Mouse (Mus musculus) heart, adult 2 months (tissue): ENCODE data around the gene Faap100.

Source experiments
- CTCF ChIP-seq: fragments of 200-600 bp; IDR thresholded peaks from 2 replicates; pipeline ENCODE4 v1.8.1; 2022; ENCODE audit warnings: antibody characterized with exemption, mild to moderate bottlenecking, moderate library complexity
- POLR2A ChIP-seq: fragments of 200-500 bp; IDR thresholded peaks from 2 replicates; pipeline ENCODE4 v1.6.1; 2011; ENCODE audit warnings: mild to moderate bottlenecking, low read depth, low read length, control low read depth; ENCODE audit not compliant: insufficient read depth

DNA sequence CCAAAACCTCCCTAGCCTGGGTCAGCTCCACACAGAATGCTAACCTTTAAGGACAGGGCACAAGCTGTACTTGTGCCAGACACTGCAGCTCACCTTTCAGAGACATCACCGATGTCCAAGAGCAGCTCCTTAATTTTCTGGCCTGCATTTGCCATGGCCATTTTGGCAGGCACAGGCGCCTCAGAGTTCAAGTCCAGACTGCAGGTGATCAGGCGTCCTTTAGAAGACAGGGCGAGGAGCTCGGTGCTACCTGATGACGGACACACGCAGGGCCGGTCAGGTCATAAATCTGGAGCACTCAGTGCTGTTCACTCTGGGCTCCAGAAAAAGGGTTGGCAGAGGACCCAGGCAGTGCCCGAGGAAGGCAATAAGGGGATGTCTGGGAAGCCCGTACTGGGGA is 3.2 kb downstream of the Faap100 start:
- TF ChIP-seq CTCF (no peak), POLR2A (no peak)
